Mouse (Mus musculus): ENCODE results near the gene Hibadh. TPM values are rescaled to one million over a fixed set of nuclear protein-coding genes. Genes with fewer than 3 reads are reported as not detected.
"Not testable (repeated sequence)": the region's sequence is repeated elsewhere in the genome, so short reads cannot be mapped to it uniquely, and the experiment has no call there.

Gene Hibadh
- 42.0 and 44.0 TPM in 2 replicates for polyA plus RNA-seq (2014; fragmentation: Nextera tagmentation; extraction: Ambion mirVana)

- ATAC-seq (replicated peaks; ENCODE audit: low FRiP score) (peak; percentile 99), DNase-seq (ENCODE audit: low spot score) (peak; percentile 99)
- no peaks in the 10 kb centered on the region for H3K36me3 ChIP-seq (ENCODE audit: control insufficient read depth, insufficient read depth, low read length)
- WGBS = 0% methylated on average over 34 of the region's 34 CpGs
- no peaks in the 10 kb centered on the region for H3K9me3 ChIP-seq (ENCODE audit: control insufficient read depth, low read length)
- H3K4me3 ChIP-seq (ENCODE audit: low read depth, low read length) = peak within 1 kb of the TSS; percentile 45
- peak within 1 kb of the TSS; percentile 63 for H3K9ac ChIP-seq (ENCODE audit: low read length)
- H3K4me1 ChIP-seq (replicated peaks; ENCODE audit: control insufficient read depth, insufficient read depth, low read length) = 0 out of 2 replicates have a peak, but pooled peaks cover 2% of the 10 kb centered on the region
- peak within 1 kb of the TSS; percentile 80 for H3K4me2 ChIP-seq (ENCODE audit: low read depth, low read length, severe bottlenecking)
- no peaks in the 10 kb centered on the region for H3K27me3 ChIP-seq (ENCODE audit: control insufficient read depth, insufficient read depth, low read length)
- H3K27ac ChIP-seq (ENCODE audit: low read depth, low read length) = no peak within 1 kb of the TSS
Observed at GRCm38 (mm10) chr6:52640224-52640712, at the start of gene Hibadh. Hibadh (minus strand) TSS chr6:52640389.

GRCm38 (mm10) chr6:52686901-52687500 is 46.8 kb upstream of the Hibadh start:
- 75% methylated on average over 5 of the region's 5 CpGs for WGBS
- H3K9me3 ChIP-seq (ENCODE audit: control insufficient read depth, low read length) = no peaks in the 10 kb centered on the region

GRCm38 (mm10) chr6:52682607-52683006 is 42.4 kb upstream of the Hibadh start:
- Histone ChIP-seq H3K36me3 (ENCODE audit: control insufficient read depth, insufficient read depth, low read length) (no peaks in the 10 kb centered on the region), H3K4me3 (ENCODE audit: low read depth, low read length) (no peak overlapping the region), H3K27me3 (ENCODE audit: control insufficient read depth, insufficient read depth, low read length) (no peaks in the 10 kb centered on the region), H3K4me2 (ENCODE audit: low read depth, low read length, severe bottlenecking) (no peak overlapping the region), H3K9ac (ENCODE audit: low read length) (no peak overlapping the region), H3K27ac (ENCODE audit: low read depth, low read length) (no peak overlapping the region), H3K4me1 (replicated peaks; ENCODE audit: control insufficient read depth, insufficient read depth, low read length) (0 out of 2 replicates have a peak, but pooled peaks cover 5% of the 10 kb centered on the region), H3K9me3 (ENCODE audit: control insufficient read depth, low read length) (no peaks in the 10 kb centered on the region)
- no peak for DNase-seq (ENCODE audit: low spot score)
- 88% methylated on average over 3 of the region's 3 CpGs for WGBS
- no peak for ATAC-seq (replicated peaks; ENCODE audit: low FRiP score)

More at GRCm38 (mm10) chr6:52686901-52687500, 46.8 kb upstream of the Hibadh start:
- Histone ChIP-seq H3K9ac (ENCODE audit: low read length) (no peak overlapping the region), H3K4me3 (ENCODE audit: low read depth, low read length) (no peak overlapping the region), H3K4me2 (ENCODE audit: low read depth, low read length, severe bottlenecking) (no peak overlapping the region), H3K4me1 (replicated peaks; ENCODE audit: control insufficient read depth, insufficient read depth, low read length) (0 out of 2 replicates have a peak, but pooled peaks cover 5% of the 10 kb centered on the region), H3K27me3 (ENCODE audit: control insufficient read depth, insufficient read depth, low read length) (no peaks in the 10 kb centered on the region), H3K27ac (ENCODE audit: low read depth, low read length) (no peak overlapping the region), H3K36me3 (ENCODE audit: control insufficient read depth, insufficient read depth, low read length) (no peaks in the 10 kb centered on the region)
- DNase-seq (ENCODE audit: low spot score) = no peak
- ATAC-seq (replicated peaks; ENCODE audit: low FRiP score) = no peak

GRCm38 (mm10) chr6:52681847-52682485 is 41.8 kb upstream of the Hibadh start:
- DNase-seq (ENCODE audit: low spot score) = no peak
- no peaks in the 10 kb centered on the region for H3K27me3 ChIP-seq (ENCODE audit: control insufficient read depth, insufficient read depth, low read length)

GRCm38 (mm10) chr6:52680458-52681032 is 40.4 kb upstream of the Hibadh start:
- 63% methylated on average over 8 of the region's 8 CpGs for WGBS
- DNase-seq (ENCODE audit: low spot score) (no peak), ATAC-seq (replicated peaks; ENCODE audit: low FRiP score) (no peak)
- Histone ChIP-seq H3K4me1 (replicated peaks; ENCODE audit: control insufficient read depth, insufficient read depth, low read length) (0 out of 2 replicates have a peak, but pooled peaks cover 5% of the 10 kb centered on the region), H3K9ac (ENCODE audit: low read length) (no peak overlapping the region), H3K27ac (ENCODE audit: low read depth, low read length) (no peak overlapping the region), H3K36me3 (ENCODE audit: control insufficient read depth, insufficient read depth, low read length) (no peaks in the 10 kb centered on the region), H3K9me3 (ENCODE audit: control insufficient read depth, low read length) (no peaks in the 10 kb centered on the region), H3K4me3 (ENCODE audit: low read depth, low read length) (no peak overlapping the region), H3K4me2 (ENCODE audit: low read depth, low read length, severe bottlenecking) (no peak overlapping the region), H3K27me3 (ENCODE audit: control insufficient read depth, insufficient read depth, low read length) (no peaks in the 10 kb centered on the region)

More at GRCm38 (mm10) chr6:52681847-52682485, 41.8 kb upstream of the Hibadh start:
- H3K27ac ChIP-seq (ENCODE audit: low read depth, low read length) = no peak overlapping the region
- ATAC-seq (replicated peaks; ENCODE audit: low FRiP score) = no peak
- H3K9ac ChIP-seq (ENCODE audit: low read length) = no peak overlapping the region
- H3K4me3 ChIP-seq (ENCODE audit: low read depth, low read length) = no peak overlapping the region
- H3K4me2 ChIP-seq (ENCODE audit: low read depth, low read length, severe bottlenecking) = no peak overlapping the region
- no peaks in the 10 kb centered on the region for H3K9me3 ChIP-seq (ENCODE audit: control insufficient read depth, low read length)
- H3K4me1 ChIP-seq (replicated peaks; ENCODE audit: control insufficient read depth, insufficient read depth, low read length) = 0 out of 2 replicates have a peak, but pooled peaks cover 5% of the 10 kb centered on the region
- H3K36me3 ChIP-seq (ENCODE audit: control insufficient read depth, insufficient read depth, low read length) = no peaks in the 10 kb centered on the region
- whole genome bisulfite sequencing = 75% methylated on average over 6 of the region's 6 CpGs

GRCm38 (mm10) chr6:52679565-52679964 is 39.4 kb upstream of the Hibadh start:
- Histone ChIP-seq H3K27ac (ENCODE audit: low read depth, low read length) (no peak overlapping the region), H3K27me3 (ENCODE audit: control insufficient read depth, insufficient read depth, low read length) (no peaks in the 10 kb centered on the region), H3K36me3 (ENCODE audit: control insufficient read depth, insufficient read depth, low read length) (no peaks in the 10 kb centered on the region), H3K9me3 (ENCODE audit: control insufficient read depth, low read length) (no peaks in the 10 kb centered on the region), H3K4me2 (ENCODE audit: low read depth, low read length, severe bottlenecking) (no peak overlapping the region), H3K4me1 (replicated peaks; ENCODE audit: control insufficient read depth, insufficient read depth, low read length) (0 out of 2 replicates have a peak, but pooled peaks cover 3% of the 10 kb centered on the region), H3K9ac (ENCODE audit: low read length) (no peak overlapping the region), H3K4me3 (ENCODE audit: low read depth, low read length) (no peak overlapping the region)
- WGBS = 89% methylated on average over 9 of the region's 9 CpGs
- DNase-seq (ENCODE audit: low spot score) (no peak), ATAC-seq (replicated peaks; ENCODE audit: low FRiP score) (no peak)

- DNase-seq (ENCODE audit: low spot score); H3K4me1 ChIP-seq (replicated peaks; ENCODE audit: control insufficient read depth, insufficient read depth, low read length); H3K27ac ChIP-seq (ENCODE audit: low read depth, low read length); H3K9me3 ChIP-seq (ENCODE audit: control insufficient read depth, low read length); H3K4me2 ChIP-seq (ENCODE audit: low read depth, low read length, severe bottlenecking); H3K27me3 ChIP-seq (ENCODE audit: control insufficient read depth, insufficient read depth, low read length); H3K4me3 ChIP-seq (ENCODE audit: low read depth, low read length); ATAC-seq (replicated peaks; ENCODE audit: low FRiP score); H3K9ac ChIP-seq (ENCODE audit: low read length); H3K36me3 ChIP-seq (ENCODE audit: control insufficient read depth, insufficient read depth, low read length): not testable (repeated sequence)
- 85% methylated on average over 4 of the region's 4 CpGs for WGBS
Observed at GRCm38 (mm10) chr6:52677534-52677933, 37.3 kb upstream of the Hibadh start.

- Histone ChIP-seq H3K9me3 (ENCODE audit: control insufficient read depth, low read length) (no peaks in the 10 kb centered on the region), H3K36me3 (ENCODE audit: control insufficient read depth, insufficient read depth, low read length) (no peaks in the 10 kb centered on the region), H3K4me3 (ENCODE audit: low read depth, low read length) (no peak overlapping the region), H3K27ac (ENCODE audit: low read depth, low read length) (no peak overlapping the region), H3K4me1 (replicated peaks; ENCODE audit: control insufficient read depth, insufficient read depth, low read length) (no peaks in the 10 kb centered on the region), H3K9ac (ENCODE audit: low read length) (no peak overlapping the region), H3K27me3 (ENCODE audit: control insufficient read depth, insufficient read depth, low read length) (no peaks in the 10 kb centered on the region), H3K4me2 (ENCODE audit: low read depth, low read length, severe bottlenecking) (no peak overlapping the region)
- WGBS = 85% methylated on average over 4 of the region's 4 CpGs
- DNase-seq (ENCODE audit: low spot score) (no peak), ATAC-seq (replicated peaks; ENCODE audit: low FRiP score) (no peak)
Observed at GRCm38 (mm10) chr6:52675222-52675921, 35.2 kb upstream of the Hibadh start.
